Mouse (Mus musculus) Muller cell, postnatal 12 days (primary cell): Measurements from ENCODE around the gene Tnnc1.

ENCODE experiments used
- DNase-seq: peaks from one replicate; pipeline ENCODE4 v3.0.0-alpha.2; 2015; ENCODE audit errors: inconsistent ontology term

Tnnc1 gene

DNA sequence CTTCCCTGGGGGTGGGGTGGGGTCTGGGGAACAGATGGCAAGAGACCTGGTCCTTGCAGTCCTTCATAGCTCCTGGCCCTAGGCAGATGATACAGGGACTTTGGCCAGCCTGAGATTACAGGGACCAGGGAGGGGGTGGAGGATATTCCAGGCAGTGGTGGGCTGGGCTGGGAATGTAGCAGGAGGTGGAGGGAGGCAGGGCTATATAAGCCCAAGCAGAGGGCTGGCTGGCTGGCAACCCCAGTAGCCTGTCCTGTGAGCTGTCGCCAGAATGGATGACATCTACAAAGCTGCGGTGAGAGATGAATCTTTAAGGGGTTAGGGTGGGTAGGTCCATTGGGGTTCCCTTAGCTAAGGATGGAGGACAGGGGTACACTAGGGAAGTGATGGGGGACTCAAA, at the start of gene Tnnc1:
TSS of gene Tnnc1 (plus strand) at position 229 of the 400 bp plus-strand sequence.
- DNase-seq: no peak

DNA sequence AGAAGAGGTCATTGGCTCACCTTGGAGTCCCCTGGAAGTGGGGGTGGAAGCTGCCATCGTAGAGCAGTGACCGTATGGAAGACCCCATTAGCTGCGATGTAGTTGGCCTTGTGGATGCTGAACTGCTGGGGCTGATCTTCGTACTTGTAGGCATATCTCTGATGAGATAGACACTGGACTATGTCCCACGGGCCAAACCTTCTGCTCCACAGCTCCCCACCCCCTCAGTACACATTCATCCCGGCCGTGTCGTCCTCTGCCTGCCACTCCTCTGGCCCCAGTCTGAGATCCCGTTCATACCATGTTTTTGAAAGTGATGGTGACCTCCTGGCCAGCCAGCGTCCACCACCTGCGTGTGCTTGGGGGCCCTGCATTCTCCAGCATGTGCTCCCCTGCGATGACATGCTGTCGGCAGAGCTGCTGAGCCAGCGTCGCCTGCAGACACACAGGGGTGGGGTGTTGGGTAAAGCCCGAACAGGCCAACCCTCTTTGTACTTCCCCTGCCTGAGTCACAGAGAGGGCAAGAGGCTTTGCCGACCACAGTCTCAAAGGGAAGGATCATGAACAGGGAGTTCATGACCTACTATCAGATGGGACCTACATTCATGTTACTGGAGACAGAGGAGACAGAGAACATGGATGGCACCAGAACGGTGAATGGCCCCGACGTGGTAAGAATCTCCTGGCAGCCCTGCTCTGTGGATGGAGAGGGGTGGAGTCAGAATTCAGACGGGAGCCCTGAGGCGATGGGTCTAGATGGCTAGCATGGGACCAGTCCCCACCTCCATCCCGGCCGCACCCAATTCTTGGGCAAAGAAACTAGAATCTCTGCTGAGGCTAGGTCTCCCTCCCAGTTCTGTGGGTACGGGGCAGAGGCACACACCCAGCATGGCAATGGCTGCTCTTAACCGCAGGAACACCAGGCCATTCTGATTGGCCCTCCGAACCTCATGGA, 47.6 kb upstream of the Tnnc1 start:
- DNase-seq: peak; percentile 19

DNA sequence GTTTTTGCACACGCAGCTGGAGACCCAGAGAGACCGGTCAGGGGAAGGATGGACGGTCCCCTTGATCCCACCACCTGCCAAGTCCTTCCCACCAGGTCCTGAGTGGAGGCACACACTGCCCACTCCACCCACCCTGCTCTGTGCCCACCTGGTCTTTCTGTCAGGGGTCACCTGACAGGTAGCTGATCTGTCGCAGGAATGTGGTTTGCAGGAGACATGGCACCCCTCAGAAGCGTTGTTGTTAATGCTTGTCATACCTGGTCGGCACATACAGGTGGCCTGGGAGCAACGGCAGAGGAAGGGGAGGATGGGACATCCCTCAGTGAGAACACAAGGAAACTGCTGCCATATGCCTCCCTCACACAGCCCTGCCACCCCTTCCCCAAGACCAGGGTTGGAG, 46.9 kb upstream of the Tnnc1 start:
- no peak for DNase-seq

DNA sequence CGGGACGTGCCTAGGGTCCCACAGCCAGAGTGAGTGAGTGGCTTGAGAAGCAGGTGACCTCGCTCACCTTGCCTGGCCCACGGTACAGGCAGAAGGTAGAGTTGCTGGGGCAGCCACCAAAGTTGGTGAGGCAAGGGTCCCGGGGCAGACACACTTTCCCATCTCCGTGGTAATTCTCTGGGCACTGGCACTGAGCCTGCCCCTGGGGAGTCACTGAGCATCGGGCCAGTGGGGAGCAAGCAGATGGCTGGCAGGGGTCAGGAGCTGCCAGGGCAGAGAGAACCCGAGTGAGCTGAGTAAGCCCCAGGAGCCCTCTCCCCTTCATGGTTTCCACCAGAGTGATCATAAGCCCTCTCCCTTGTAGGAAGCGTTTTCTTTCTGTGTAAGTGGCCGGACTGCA, 46.5 kb upstream of the Tnnc1 start:
- DNase-seq: no peak

DNA sequence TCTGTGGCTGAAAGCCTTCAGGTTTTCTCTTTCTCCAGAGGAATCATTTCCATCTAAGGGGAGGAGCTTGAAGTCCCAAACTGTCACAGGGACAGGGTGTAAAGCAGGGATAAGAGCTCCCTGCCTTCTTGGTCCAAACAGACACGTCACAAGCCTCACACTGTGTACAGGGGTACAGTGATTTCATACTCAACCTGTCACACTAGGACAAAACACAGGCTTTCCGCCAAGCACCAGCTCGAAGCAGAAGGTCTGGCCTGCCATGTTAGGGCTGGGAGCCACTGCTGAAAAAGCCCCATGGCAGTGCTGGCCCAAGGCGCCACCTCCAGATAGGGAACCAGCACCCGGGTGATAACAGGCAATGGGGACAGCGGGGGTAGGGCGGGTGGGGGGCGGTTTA, 44.0 kb upstream of the Tnnc1 start:
- DNase-seq: no peak

DNA sequence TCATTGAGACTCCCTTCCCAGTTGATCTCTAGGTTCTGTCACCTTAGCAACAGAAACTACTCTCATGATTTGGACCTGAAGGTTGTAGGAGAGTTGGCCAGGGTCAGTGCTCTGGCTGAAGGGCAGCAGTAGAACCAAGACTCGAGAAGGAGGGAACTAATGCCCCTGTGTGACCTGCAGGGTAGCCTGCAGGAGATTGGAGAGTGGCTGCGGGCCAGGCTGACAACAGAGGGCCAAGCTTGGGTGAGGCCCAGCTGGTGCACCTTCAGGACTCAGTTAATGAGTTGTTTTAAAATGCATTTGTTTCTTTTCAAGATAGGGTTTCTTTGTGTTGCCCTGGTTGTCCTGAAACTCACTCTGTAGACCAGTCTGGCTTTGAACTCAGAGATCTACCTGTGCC, 43.1 kb upstream of the Tnnc1 start:
- no peak for DNase-seq

GRCm38 (mm10) chr14:31165458-31165857, 42.7 kb upstream of the Tnnc1 start:
- DNase-seq: no peak

GRCm38 (mm10) chr14:31165991-31166630, 42.0 kb upstream of the Tnnc1 start:
- DNase-seq: no peak

GRCm38 (mm10) chr14:31166827-31167226, 41.3 kb upstream of the Tnnc1 start:
- DNase-seq: no peak

GRCm38 (mm10) chr14:31168425-31168824, 39.7 kb upstream of the Tnnc1 start, which contains the start of gene Stab1:
TSS of gene Stab1 (minus strand) at chr14:31168641.
- no peak for DNase-seq

DNA sequence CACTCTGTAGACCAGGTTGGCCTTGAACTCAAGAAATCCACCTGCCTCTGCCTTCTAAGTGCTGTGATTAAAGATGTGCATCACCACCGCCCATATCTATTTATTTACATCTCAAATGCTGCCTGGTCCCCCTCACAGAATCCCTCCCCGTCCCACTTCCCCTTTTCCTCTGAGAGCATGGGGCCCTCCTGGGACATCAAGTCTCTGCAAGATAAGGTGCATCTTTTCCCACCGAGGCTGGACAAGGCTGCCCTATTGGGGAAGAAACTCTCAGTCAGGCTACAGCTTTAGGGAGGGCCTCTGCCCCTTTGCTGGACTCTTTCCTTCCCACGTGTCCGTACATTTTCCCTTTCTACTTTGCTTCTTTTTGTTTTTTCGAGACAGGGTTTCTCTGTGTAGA, 38.6 kb upstream of the Tnnc1 start:
- DNase-seq: no peak

GRCm38 (mm10) chr14:31170963-31171362, 37.1 kb upstream of the Tnnc1 start:
- DNase-seq: no peak

DNA sequence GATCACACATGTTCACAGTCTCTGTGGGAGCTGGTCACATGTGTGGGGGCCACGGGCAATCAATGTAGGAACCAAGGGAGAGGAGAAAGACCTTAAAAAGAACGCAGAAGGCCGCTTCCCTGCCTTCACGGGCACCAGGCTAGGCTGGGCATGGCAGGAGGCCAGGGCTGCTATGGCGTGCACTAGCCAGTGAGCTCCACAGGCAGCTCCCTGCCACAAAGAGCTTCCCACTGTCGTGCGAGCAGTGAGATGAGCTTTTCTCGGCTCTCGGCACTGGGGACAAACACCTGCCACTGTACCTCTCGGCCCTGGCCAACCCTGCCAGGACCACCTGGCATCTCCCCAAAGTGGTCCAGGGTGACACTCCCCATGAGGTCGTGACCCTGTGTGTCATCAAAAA, 36.7 kb upstream of the Tnnc1 start:
- DNase-seq: no peak

DNA sequence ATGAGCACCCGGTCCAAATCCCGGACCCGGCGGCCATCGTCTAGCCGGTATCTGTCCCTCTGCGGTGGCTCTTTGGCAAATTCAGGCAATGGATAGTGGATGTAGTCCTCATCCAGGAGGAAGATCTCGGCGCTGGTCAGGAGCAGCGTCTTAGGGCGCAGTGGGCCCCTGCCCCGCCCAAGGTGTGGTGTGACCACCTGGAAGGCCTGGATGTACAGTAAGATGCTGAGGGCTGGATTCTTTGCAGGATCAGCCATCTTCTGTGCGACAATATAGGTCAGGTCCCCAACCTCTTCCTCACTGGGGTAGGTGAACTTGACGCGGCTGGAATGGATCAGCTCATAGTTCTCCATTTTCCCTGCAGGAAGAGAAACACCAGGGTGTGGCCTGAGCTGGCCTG, 36.3 kb upstream of the Tnnc1 start:
- no peak for DNase-seq

GRCm38 (mm10) chr14:31172781-31173455, 35.2 kb upstream of the Tnnc1 start:
- DNase-seq: no peak

GRCm38 (mm10) chr14:31173537-31173936, 34.6 kb upstream of the Tnnc1 start:
- DNase-seq: no peak

DNA sequence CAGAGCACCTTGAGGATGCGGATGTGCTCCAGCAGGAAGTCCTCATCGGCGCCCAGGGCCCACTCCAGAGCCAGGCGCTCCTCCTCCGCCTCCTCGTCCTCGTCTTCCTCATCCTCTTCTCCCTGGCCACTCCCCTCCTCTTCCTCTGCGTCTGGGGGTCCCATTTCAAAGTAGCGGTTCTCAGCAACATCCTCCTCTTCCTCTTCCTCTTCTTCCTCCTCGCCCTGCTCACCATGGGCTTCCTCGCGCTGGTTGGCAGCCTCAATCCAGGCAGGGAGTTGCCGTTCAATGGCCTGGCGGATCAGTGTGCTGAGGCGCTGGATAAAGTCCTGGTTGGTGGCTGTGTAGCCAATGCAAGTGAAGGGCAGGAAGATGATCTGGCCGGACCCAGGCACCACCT, 30.8 kb upstream of the Tnnc1 start:
- DNase-seq: no peak

GRCm38 (mm10) chr14:31177715-31178114, 30.4 kb upstream of the Tnnc1 start:
- DNase-seq: peak; percentile 22

GRCm38 (mm10) chr14:31179677-31180365, 28.3 kb upstream of the Tnnc1 start:
- DNase-seq: no peak

- DNase-seq: no peak
Observed at GRCm38 (mm10) chr14:31181512-31181911, 26.6 kb upstream of the Tnnc1 start.

DNA sequence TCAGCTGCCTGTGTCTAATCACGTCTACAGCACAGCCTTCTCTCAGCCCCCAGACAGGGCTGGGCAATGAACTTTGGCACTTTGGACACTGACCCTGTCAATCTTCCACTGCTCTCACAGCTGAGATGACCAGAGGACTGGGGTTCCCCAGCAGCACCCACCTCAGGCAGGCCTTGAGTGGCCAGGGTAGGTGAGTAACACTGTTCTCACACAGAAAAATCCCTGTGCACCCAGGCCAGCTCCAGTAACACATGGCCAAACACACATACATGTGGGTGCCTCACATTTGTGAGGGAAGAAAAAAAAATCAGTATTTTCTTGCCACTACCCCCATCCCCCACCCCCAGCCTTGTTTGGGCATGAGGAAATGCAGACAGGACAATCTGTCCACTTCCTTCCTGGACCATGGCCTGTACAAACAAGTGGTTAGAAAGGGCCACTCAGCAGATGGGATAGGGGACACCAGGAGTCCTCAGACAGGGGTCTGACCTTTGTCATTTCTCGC, 25.3 kb upstream of the Tnnc1 start:
- DNase-seq: no peak

DNA sequence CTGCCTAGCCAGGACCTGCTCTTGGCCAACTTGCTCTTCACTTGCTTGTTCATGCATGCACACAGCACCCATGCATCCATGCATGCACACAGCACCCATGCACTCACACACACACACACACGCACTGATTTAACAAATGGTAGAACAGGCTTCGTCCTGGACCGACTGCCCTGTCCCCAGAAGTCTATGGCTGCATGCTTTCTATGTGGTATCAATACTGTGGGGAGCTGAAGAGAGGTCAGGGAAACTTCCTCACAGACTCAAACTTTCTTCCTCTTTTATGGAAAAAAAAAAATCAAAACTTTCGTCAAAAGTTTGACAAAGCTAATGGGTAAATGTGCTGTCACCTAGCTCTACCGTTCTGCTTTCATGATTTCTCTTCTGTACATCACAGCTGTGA, 24.6 kb upstream of the Tnnc1 start:
- no peak for DNase-seq
